Mouse (Mus musculus) Muller cell, postnatal 12 days (primary cell): ENCODE results near the gene Ttll5.
A peak's percentile ranks its signal among the peaks of the same experiment; 100 is the strongest.

ENCODE experiments used
- DNase-seq: peaks from one replicate; pipeline ENCODE4 v3.0.0-alpha.2; 2015; ENCODE audit errors: inconsistent ontology term

Ttll5 gene

GRCm38 (mm10) chr12:85839371-85840000, 15.0 kb downstream of the Ttll5 start:
- DNase-seq = no peak

GRCm38 (mm10) chr12:85848164-85848958, 23.9 kb downstream of the Ttll5 start:
- no peak for DNase-seq

GRCm38 (mm10) chr12:85850661-85851060, 26.2 kb downstream of the Ttll5 start:
- no peak for DNase-seq

- no peak for DNase-seq
Measured at GRCm38 (mm10) chr12:85853836-85854235, 29.4 kb downstream of the Ttll5 start.

GRCm38 (mm10) chr12:85854271-85854670, 29.8 kb downstream of the Ttll5 start:
- DNase-seq = peak; percentile 71

GRCm38 (mm10) chr12:85857300-85857699, 32.8 kb downstream of the Ttll5 start:
- no peak for DNase-seq

- no peak for DNase-seq
Measured at GRCm38 (mm10) chr12:85859111-85859510, 34.7 kb downstream of the Ttll5 start.

GRCm38 (mm10) chr12:85859511-85860189, 35.2 kb downstream of the Ttll5 start:
- peak; percentile 84 for DNase-seq

GRCm38 (mm10) chr12:85862514-85862913, 38.1 kb downstream of the Ttll5 start:
- peak; percentile 64 for DNase-seq

- DNase-seq = peak; percentile 35
Measured at GRCm38 (mm10) chr12:85865526-85865925, 41.1 kb downstream of the Ttll5 start.

- DNase-seq = peak; percentile 24
Measured at GRCm38 (mm10) chr12:85866624-85867023, 42.2 kb downstream of the Ttll5 start.

GRCm38 (mm10) chr12:85867125-85867524, 42.7 kb downstream of the Ttll5 start:
- no peak for DNase-seq

GRCm38 (mm10) chr12:85869423-85869822, 45.0 kb downstream of the Ttll5 start:
- DNase-seq = peak; percentile 98

- DNase-seq = peak; percentile 44
Measured at GRCm38 (mm10) chr12:85879631-85880314, 55.3 kb downstream of the Ttll5 start.

- no peak for DNase-seq
Measured at GRCm38 (mm10) chr12:85885024-85885423, 60.6 kb downstream of the Ttll5 start.

- DNase-seq = no peak
Measured at GRCm38 (mm10) chr12:85890054-85890453, 65.6 kb downstream of the Ttll5 start.

- DNase-seq = no peak
Measured at GRCm38 (mm10) chr12:85903986-85904385, 79.5 kb downstream of the Ttll5 start.

GRCm38 (mm10) chr12:85905666-85906065, 81.2 kb downstream of the Ttll5 start:
- DNase-seq = no peak

GRCm38 (mm10) chr12:85907896-85908295, 83.4 kb downstream of the Ttll5 start:
- peak; percentile 3 for DNase-seq

GRCm38 (mm10) chr12:85910811-85911210, 86.4 kb downstream of the Ttll5 start:
- no peak for DNase-seq

GRCm38 (mm10) chr12:85912712-85913504, 88.4 kb downstream of the Ttll5 start:
- no peak for DNase-seq
